Mouse (Mus musculus): ENCODE measurements at regions not wholly inside any gene's neighbourhood (a gene's known extent, or its start where the extent isn't known, plus 50 kb on each side); places are given as distances from the start of the nearest gene placed in this dataset.
A peak's percentile ranks its signal among the peaks of the same experiment; 100 is the strongest.

DNA sequence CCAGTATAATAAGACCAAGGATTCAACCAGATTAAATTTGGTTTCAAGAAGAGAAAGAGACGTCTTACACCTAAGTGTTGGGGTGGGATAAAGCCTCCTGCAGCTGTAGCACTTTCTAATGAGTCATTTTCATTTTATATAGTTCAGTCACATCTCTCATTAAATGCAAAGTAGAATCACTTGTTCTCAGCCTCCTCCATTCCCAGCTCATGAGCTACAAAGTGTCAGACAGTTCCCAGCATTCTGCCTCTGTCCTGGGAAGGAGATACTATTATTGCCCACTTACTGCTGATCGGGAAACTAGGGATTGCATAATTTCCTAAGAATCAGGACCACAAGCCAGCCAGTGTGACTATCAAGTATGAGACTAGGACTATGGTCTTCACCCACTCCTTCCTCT is 158.9 kb downstream of the Tph2 start:
- TF ChIP-seq CTCF (conservative IDR thresholded peaks at IDR 0.05) = no peak
- no peak overlapping the region for H3K4me3 ChIP-seq
- DNase-seq (ENCODE audit: low spot score in 2 of 2) = no peak
- no peak overlapping the region for H3K27ac ChIP-seq

DNA sequence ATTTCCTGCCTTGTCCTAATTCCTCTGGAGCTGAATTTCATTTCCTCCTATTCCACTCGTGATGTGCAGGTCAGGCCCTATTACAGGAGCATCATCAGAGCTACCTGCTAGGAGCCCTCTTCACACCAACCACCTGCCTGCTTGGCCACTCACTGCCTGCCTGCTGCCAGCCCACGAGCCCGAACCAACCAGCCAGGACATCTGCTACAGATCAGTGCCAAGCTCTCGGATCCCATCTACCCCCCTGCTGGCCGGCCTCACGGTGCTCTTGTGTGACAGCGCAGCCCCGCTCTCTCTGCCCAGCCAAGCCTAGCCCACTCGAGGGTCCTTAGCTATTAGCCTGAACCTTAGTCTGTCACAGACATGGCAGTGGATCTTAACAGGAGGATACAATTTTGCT is 165.4 kb downstream of the Tph2 start:
- Histone ChIP-seq H3K27ac (no peak overlapping the region), H3K4me3 (no peak overlapping the region)
- peak; percentile 29; the same call in 1 of the 2 replicates for TF ChIP-seq CTCF (conservative IDR thresholded peaks at IDR 0.05)
- DNase-seq (ENCODE audit: low spot score in 2 of 2) = no peak

DNA sequence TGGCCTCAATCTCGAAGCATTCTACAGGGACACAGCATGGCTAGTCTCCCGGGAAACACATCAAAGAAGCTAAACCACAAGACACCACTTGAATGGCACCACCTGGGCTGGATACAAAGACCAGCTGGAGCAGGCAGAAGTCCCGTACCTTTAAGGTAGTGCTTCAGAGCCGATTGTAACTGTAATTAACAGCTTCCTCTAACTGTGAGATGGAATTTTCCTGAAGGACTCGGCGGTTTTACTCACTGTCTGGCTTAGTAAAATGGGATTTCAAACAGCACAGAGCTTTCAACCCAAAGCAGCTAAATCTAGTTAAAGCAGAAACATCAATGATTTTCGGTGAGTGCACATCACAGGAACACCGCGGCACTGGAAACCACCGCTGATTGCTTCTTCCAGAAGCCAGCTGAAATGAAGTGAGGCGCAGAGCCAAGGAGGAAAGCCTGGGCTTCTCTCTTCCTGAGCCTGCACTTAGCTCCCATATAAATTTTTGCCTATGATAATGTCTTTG is 171.3 kb downstream of the Tph2 start:
- Histone ChIP-seq H3K4me3 (peak overlapping the region; percentile 2; the same call in 1 of the 2 replicates), H3K27ac (peak overlapping the region; percentile 72)
- TF ChIP-seq CTCF (conservative IDR thresholded peaks at IDR 0.05) = no peak
- DNase-seq (ENCODE audit: low spot score in 2 of 2) = peak in 1 of 2 experiments; percentile 24

DNA sequence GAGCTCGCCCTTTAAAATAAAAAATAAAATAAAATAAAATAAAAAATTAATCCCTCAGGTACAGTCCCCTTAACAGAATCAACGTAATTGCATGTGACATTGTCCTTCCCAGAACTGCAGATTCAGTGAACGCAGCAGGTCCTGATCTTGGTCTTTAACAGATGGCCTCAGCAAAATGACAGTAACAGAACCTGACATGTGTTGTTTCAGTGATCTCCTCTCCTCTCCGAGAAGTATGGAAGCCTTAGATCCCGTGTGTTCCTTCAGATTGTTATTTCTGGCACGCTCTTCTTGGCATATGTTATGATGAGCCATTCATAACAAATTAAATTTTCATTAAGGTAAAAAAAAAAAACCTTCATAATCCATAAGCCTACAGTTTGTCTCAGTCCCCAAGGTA is 171.9 kb downstream of the Tph2 start:
- Histone ChIP-seq H3K27ac (peak overlapping the region; percentile 72; the same call in 1 of the 2 replicates), H3K4me3 (no peak overlapping the region)
- DNase-seq (ENCODE audit: low spot score in 2 of 2) = peak in 1 of 2 experiments; percentile 25
- no peak for TF ChIP-seq CTCF (conservative IDR thresholded peaks at IDR 0.05)

DNA sequence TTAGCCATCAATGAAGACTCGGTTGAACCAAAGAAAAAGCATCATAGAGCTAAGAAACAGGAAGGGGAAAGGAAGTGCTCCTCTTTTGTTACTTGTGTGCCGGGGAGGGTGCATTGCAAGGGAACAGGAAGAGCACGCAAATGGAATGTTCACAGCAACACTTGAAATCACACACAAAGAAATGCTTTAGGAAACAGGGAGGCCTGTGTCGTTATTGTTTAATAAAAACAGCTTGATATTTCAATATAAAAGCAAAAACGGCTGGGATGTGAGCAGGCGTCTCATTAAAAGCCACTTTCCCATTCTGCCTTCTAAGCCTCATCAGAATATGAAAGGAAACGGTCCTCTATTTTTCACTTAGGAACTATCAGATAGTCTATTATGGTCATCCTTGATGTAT is 172.5 kb downstream of the Tph2 start:
- Histone ChIP-seq H3K27ac (peak overlapping the region; percentile 72; the same call in 1 of the 2 replicates), H3K4me3 (no peak overlapping the region)
- DNase-seq (ENCODE audit: low spot score in 2 of 2) = no peak
- no peak for TF ChIP-seq CTCF (conservative IDR thresholded peaks at IDR 0.05)

DNA sequence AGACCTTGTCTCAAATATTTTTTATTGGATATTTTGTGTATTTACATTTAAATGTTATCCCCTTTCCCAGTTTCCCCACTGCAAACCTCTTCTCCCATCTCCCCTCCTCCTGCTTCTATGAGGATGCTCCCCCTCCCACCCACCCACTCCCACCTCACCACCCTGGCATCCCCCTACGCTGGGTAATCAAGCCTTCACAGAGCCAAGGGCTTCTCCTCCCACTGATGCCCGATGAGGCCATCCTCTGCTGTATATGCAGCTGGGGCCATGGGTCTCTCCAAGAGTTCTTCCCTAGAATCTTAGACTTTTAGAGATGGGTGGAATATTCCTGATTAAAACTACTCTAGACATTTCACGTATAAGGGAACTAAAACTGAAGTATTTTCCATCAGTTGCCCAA is 172.9 kb downstream of the Tph2 start:
- H3K27ac ChIP-seq = no peak overlapping the region
- H3K4me3 ChIP-seq = no peak overlapping the region
- no peak for DNase-seq (ENCODE audit: low spot score in 2 of 2)
- TF ChIP-seq CTCF (conservative IDR thresholded peaks at IDR 0.05) = no peak

DNA sequence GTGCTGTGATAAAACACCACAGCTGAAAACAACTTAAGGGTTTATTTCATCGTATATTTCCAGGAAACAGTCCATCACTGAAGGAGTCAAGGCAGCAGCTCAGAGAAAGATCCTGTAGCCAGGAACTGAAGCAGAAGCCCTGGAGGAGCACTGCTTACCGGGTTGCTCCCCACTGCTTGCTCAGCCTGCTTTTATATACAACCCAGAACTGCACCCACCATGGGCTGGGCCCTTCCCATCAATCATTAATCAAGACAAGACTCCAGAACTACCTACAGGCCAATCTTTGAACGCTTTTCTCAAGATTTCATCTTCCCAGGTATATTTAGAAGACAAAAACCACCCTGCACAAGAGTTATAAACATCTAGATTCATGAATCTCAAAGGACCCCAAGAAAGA is 188.4 kb downstream of the Tph2 start:
- no peak for TF ChIP-seq CTCF (conservative IDR thresholded peaks at IDR 0.05)
- no peak for DNase-seq (ENCODE audit: low spot score in 2 of 2)
- no peak overlapping the region for H3K27ac ChIP-seq
- H3K4me3 ChIP-seq = no peak overlapping the region

DNA sequence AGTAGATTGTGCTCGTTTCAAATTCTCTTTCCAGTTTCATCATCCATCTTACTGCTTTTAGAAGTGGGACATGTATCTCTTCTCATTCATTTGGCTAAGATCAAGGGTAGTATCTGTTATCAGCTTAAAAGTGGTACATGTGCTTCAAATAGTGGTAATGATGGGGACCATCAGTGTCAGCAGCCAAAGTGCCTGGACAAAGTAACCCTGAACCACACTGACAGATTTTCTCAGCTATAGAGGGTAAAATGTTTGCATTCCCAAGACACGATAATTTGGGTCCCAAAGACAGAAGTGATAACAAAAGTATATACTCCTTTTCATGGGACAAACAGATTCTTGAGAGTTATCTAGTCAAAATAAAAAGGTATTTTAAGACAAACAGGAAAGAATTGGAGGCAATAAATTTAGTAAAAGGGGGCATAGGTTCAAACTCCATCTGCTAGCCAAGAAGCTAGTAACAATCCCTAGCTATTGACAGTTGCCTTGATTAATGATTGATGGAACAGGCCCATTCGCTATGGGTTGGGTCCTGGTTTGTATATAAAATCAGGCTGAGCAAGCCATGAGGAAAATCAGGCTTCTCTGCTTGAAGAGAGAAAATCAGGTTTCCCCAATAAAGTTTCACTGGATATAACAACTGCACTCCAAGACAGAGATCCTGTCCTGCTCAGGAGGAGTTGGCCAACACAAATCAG is 189.5 kb downstream of the Tph2 start:
- TF ChIP-seq CTCF (conservative IDR thresholded peaks at IDR 0.05) = no peak
- no peak overlapping the region for H3K4me3 ChIP-seq
- H3K27ac ChIP-seq = no peak overlapping the region
- DNase-seq (ENCODE audit: low spot score in 2 of 2) = no peak

DNA sequence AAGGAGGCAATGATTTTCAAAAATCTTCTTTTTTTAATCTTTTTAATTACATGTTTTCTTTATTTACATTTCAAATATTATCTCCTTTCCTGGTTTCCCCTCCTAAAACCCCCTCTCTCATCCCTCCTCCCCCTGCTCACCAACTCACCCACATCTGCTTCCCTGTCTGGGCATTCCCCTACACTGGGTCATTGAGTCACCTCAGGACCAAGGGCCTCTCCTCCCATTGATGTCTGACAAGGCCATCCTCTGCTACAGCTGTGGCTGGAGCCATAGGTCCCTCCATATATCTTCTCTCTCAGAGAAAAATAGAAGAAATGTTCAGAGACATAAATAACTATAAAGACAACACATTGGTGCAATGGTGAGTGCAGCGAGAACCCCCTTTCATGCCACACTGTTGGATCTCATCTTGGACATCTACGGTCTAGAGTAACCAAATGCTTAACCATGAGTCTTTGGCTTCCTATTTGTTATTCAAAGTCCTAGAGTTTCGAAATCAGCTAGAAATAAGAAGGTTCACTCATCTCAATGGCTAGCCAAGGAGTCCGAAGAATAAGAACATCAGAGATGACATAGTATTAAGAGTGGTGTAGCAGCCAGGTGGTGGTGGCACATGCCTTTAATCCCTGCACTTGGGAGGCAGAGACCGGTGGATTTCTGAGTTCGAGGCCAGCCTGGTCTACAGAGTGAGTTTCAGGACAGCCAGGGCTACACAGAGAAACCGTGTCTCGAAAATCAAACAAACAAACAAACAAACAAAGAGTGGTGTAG is 186.5 kb upstream of the Trhde start:
- Histone ChIP-seq H3K4me3 (no peak overlapping the region), H3K27ac (no peak overlapping the region)
- no peak for DNase-seq (ENCODE audit: low spot score in 2 of 2)
- no peak for TF ChIP-seq CTCF (conservative IDR thresholded peaks at IDR 0.05)

DNA sequence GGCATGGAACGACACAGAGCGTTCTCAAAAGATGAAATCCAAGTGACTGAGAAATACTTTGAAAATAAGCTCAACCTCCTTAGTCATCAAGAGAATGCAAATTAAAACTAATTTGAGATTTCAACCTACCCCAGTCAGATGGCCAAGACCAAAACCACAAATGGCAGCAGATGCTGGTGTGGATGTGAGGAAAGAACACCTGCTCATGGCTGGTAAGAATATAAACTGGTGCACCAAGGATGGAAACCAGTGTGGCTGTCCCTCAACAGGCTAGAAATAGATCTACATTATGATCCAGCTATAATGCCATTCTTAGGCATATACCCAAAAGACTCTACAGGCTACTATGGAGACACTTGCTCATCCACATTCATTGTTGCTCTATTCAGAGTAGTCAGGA is 170.3 kb upstream of the Trhde start:
- H3K27ac ChIP-seq = no peak overlapping the region
- no peak for DNase-seq (ENCODE audit: low spot score in 2 of 2)
- TF ChIP-seq CTCF (conservative IDR thresholded peaks at IDR 0.05) = no peak
- H3K4me3 ChIP-seq = no peak overlapping the region

DNA sequence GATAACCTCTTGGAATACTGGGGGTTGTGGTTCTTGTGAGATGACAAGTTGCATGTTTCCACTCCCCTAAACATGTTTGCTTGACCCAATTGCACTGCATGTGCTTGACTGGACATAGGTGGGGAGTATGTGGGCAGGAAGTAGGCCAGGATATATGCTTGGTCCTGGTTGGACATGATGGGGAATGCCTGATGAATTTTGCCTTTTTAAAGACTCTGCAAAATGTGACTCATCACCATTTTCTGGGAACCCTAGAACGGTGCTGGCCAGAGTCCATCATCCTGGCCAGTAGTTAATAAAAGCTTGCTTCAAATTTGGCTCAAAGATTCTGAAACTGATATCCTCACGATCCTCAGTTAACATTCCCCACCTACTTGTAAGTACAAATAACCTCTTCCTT is 161.5 kb upstream of the Trhde start:
- no peak for TF ChIP-seq CTCF (conservative IDR thresholded peaks at IDR 0.05)
- no peak for DNase-seq (ENCODE audit: low spot score in 2 of 2)
- Histone ChIP-seq H3K27ac (no peak overlapping the region), H3K4me3 (no peak overlapping the region)

DNA sequence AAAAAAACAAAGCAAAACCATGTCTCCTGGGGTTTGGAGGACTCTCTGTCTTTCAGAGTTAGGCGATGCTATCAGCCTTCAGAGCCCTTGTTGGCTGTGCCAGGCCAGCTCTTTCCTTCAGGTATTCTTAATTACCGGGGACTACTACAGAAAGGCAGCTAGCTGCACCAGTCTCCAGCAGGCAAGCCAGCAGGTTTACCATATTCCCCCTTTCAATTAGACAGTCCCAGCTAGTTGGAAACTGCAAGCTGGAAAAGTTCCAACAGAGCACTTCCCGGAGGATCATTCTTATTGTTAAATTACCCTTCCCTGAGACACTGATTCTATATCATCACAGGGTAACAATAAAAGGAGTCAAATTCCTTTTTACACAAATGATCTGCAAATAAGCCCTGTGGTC is 155.8 kb upstream of the Trhde start:
- H3K4me3 ChIP-seq = no peak overlapping the region
- DNase-seq (ENCODE audit: low spot score in 2 of 2) = no peak
- no peak for TF ChIP-seq CTCF (conservative IDR thresholded peaks at IDR 0.05)
- H3K27ac ChIP-seq = no peak overlapping the region

DNA sequence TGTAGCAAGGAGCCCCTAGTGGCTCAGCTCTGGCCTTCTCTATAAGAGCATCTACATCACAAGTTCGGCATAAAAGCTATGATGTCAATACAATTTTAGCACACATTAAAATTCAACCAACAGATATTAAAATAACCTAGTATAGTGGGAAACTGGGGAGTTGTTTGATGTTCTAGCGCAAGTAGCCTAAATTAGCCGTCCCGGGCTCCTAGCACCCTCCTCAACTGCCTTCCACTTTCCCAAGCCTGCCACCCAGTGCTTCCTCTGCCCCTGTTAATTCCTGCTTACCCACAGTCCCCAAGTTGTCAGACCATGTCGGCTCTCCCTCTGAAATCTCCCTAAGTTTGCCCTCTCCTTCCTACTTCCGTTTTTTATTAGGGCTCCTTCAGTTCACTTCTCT is 154.2 kb upstream of the Trhde start:
- DNase-seq (ENCODE audit: low spot score in 2 of 2) = no peak
- TF ChIP-seq CTCF (conservative IDR thresholded peaks at IDR 0.05) = no peak

DNA sequence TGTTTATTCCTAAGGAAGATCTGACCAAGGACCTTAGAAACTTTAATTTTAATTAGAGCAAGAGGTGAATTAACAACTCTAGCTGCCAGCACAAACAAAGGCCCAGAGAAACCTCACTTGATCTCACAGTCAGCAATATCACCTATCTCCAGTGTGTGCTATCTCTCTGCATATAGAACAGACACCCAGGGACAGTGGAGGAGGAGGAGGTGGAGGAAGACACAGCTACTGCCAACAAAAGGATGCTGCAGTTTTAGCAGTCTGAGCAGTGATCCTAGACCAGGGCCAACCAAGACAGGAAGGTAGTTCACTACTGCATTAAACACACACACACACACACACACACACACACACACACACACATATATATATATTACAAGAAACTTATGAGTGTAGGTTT is 153.5 kb upstream of the Trhde start:
- DNase-seq (ENCODE audit: low spot score in 2 of 2) = no peak
- Histone ChIP-seq H3K27ac (no peak overlapping the region), H3K4me3 (no peak overlapping the region)
- no peak for TF ChIP-seq CTCF (conservative IDR thresholded peaks at IDR 0.05)

More for the DNA sequence above, 154.2 kb upstream of the Trhde start:
- Histone ChIP-seq H3K27ac (no peak overlapping the region), H3K4me3 (no peak overlapping the region)
